Mouse (Mus musculus) brain, embryonic 14.5 days (tissue): ENCODE measurements at regions not wholly inside any gene's neighbourhood (a gene's known extent, or its start where the extent isn't known, plus 50 kb on each side); places are given as distances from the start of the nearest gene placed in this dataset.

Source experiments
- CTCF ChIP-seq: fragments of 200-500 bp; IDR thresholded peaks from 2 replicates; pipeline ENCODE4 v1.5.1; 2012; ENCODE audit warnings: inconsistent platforms, mild to moderate bottlenecking, moderate library complexity, borderline replicate concordance; ENCODE audit not compliant: insufficient read depth, insufficient read length; ENCODE audit errors: extremely low read depth
- POLR2A ChIP-seq: fragments of 200-500 bp; IDR thresholded peaks from 2 replicates; pipeline ENCODE4 v1.6.1; 2012; ENCODE audit warnings: mild to moderate bottlenecking, inconsistent platforms, borderline replicate concordance; ENCODE audit not compliant: poor library complexity, insufficient read depth, insufficient read length, severe bottlenecking; ENCODE audit errors: extremely low read depth

- TF ChIP-seq POLR2A, result no peak
- no peak for TF ChIP-seq CTCF
Observed at GRCm38 (mm10) chr6:133963264-133963663, 72.2 kb upstream of the Etv6 start.
